Mouse (Mus musculus): Measurements from ENCODE around the gene 6430628N08Rik. TPM values are rescaled to one million over a fixed set of nuclear protein-coding genes. Genes with fewer than 3 reads are reported as not detected.
A peak's percentile ranks its signal among the peaks of the same experiment; 100 is the strongest.

6430628N08Rik gene
- total RNA-seq, 2 experiments from 2014 or later, result not detected

DNA sequence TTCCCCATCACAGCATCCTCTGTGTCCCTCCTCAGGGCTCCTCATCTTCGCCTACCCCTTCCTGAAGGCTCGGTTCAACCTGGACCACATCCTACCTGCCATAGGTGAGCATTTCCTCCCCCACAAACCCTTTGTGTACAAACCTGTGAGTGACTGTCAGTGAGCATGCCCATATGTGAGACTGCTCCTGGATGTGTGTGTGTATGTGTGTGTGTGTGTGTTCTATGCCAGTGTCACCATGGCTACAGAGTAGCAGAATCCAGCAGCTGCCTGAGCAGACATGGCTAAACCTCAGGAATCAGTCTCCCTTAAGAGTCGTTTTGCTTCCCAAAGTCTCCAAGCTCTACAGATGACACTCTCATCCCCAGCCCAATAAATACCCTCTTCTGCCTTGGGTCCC, 4.6 kb upstream of the 6430628N08Rik start:
- DNase-seq (ENCODE audit: low spot score), result no peak

GRCm38 (mm10) chr4:115886875-115887274, 3.6 kb upstream of the 6430628N08Rik start:
- DNase-seq (ENCODE audit: low spot score), result no peak

DNA sequence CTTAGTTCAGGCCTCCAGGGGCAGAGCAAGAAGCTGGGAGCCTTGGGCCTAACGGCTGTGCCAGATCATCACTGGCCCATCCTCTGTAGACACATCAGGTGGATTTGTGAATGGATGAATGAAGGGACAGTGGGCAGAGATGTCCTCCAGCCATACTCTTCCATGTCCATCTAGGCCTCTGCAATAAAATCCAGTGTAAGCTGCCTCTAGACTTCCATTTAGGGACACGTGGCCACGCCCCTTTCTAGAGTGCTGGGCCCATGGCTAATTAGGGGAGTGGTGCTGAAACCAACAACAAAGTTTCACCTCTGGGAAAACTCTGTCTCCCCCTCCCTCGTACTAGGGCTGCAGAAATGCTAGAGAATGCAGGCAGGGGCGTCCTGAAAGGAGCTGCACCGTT, 399 bp upstream of the 6430628N08Rik start:
- no peak for DNase-seq (ENCODE audit: low spot score)

DNA sequence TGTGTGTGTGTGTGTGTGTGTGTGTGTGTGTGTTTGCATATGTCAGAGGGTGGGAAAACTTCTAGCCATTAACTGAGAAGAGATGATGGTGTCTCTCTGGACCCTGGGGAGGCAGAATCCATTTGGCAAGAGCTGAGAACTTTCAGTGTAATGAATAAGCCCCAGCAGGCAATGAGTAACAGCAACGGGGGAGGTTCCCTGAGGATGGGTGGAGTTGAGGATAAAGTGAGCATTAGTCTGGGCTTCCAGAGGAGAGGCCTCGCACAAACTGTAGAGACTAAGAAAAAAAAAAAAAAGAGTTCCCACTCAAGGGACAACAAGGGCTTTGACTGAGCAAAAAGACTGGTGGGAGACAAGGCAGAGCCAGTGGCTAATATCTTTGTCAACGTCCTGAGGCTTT, 3.8 kb downstream of the 6430628N08Rik start:
- no peak for DNase-seq (ENCODE audit: low spot score)

DNA sequence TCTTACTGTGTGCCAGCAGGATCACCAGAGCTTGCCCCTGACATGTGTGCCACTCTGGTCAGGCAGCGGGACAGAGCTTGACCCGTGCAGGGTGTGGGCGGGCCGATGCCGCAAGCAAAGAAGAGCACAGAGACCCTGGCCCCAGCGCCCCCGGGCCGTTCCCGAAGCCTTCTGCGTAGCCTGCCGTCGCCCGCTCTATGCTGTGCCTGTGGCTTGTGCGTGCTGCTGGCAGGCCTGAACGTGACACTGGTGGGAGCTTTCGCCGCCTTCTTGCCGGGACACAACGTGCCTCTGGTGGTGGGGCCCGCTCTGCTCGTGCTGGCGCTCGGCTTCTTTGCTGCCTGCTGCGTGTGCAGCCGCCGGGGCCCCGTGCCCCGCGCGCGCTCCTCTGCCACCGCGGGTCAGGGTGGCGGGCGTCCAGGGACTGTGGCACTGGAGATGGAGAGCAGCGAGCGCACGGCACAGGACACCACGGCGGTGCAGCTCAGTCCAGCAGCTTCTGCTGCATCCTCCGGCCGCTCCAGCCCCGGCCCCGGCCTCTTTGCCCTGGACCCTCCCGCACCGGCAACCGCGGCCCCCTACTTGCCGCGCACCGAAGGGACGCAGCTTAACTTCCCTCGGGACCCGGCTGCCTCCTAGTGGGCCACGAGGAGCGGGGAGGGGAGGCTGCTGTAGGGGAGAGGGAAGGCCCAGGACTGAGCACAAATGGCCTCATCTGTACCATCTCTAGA, 7.6 kb downstream of the 6430628N08Rik start:
- DNase-seq (ENCODE audit: low spot score), result no peak

DNA sequence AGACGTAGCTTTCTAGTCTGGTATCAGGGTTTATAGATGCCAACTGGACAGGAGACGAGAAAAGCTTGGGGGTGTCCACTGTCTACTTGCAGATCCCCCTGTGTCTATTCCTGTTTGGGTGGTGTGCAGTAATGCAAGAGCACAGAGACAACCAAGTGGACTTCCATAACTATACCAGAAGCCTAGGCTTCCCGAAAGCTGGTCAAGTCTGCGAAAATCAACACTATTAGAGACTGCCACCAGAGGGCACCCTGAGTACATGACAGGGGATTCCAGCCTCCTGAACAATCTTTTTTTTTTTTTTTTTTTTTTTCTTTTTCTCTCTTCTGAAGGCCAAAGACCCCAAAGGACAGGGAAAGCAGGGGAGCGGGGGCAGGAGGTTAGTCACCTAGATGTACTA, 12.4 kb downstream of the 6430628N08Rik start:
- peak; percentile 65 for DNase-seq (ENCODE audit: low spot score)

GRCm38 (mm10) chr4:115904375-115904774, 13.9 kb downstream of the 6430628N08Rik start:
- DNase-seq (ENCODE audit: low spot score), result no peak

DNA sequence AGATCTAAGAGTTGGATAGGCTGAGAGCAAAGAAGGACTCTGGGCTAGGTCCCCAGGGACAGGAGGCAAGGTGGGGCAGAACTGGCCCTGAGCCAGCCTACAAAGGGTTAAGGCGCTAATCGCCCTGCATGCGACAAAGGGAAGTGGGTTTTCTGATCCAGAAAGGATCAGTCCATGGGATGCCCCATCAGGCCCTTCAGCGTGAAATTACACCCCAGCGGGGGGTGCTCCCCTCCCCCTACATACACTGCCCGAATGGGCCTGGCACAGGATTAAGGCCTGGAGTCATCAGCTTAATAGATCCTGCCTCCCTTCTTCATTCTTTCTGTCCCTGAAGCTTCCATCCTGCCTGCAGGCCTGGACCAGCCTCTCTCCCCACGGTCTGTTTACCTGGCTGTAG, 15.2 kb downstream of the 6430628N08Rik start:
- no peak for DNase-seq (ENCODE audit: low spot score)

GRCm38 (mm10) chr4:115906791-115907190, 16.3 kb downstream of the 6430628N08Rik start:
- DNase-seq (ENCODE audit: low spot score), result no peak

DNA sequence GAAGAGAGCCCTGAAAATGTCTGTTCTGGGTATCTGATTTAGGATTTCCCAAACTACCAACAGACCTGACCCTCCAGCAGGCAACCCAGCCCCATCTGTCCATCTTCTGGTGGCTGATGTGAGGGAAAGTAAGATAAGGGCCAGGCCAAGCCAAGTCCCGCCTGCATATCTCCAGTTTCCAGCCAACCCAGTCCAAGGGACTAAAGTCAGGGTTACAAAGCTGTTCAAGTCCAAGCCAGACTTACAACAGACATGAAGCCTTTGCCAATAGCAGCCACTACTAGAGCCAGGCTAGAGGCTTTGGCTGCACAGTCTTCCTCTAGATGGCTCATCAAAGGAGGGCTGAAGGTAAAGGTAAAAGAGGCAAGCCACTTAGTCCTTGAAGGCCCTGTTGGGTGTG, 17.5 kb downstream of the 6430628N08Rik start:
- DNase-seq (ENCODE audit: low spot score), result no peak

DNA sequence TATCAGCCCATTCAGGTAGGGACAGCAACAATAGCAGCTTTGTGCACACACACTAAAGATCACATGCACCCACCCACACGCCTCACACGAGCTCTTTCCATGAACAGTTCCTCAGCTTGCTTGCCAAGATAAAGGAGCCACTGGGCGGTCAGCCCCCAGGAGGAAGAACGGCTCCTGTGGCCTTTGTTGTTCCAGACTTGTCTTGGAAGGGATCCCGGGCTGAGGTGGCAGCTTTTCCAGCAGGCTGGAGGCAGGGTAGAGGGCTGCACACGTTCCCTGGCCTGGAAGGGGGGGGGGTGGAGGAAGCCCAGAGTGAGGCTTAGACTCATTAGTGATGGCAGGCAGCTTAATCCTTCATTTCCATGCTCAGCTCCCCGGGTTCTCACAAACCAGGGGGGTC, 18.2 kb downstream of the 6430628N08Rik start:
- no peak for DNase-seq (ENCODE audit: low spot score)

GRCm38 (mm10) chr4:115911586-115911985, 21.1 kb downstream of the 6430628N08Rik start:
- DNase-seq (ENCODE audit: low spot score), result no peak

- no peak for DNase-seq (ENCODE audit: low spot score)
These were observed 29.4 kb downstream of the 6430628N08Rik start for GRCm38 (mm10) chr4:115919911-115920310.

DNA sequence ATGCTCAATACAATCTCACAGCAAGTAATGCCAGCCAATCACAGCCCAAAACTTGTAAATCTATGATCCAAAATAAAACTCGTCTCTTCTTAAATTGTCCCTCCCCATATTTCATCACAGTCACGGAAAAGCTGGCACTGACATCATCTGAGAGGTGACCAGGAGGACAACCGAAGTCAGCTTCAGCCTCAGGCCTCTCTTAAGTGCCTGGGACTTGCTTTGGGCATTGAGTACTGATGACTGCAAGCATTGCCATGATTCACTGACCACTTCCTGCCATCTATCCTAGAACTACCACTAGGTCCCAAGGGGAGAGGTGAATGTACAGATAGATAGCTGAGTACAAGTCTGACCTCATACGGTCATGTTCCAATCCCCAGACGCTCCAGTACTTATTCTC, 32.2 kb downstream of the 6430628N08Rik start:
- no peak for DNase-seq (ENCODE audit: low spot score)

DNA sequence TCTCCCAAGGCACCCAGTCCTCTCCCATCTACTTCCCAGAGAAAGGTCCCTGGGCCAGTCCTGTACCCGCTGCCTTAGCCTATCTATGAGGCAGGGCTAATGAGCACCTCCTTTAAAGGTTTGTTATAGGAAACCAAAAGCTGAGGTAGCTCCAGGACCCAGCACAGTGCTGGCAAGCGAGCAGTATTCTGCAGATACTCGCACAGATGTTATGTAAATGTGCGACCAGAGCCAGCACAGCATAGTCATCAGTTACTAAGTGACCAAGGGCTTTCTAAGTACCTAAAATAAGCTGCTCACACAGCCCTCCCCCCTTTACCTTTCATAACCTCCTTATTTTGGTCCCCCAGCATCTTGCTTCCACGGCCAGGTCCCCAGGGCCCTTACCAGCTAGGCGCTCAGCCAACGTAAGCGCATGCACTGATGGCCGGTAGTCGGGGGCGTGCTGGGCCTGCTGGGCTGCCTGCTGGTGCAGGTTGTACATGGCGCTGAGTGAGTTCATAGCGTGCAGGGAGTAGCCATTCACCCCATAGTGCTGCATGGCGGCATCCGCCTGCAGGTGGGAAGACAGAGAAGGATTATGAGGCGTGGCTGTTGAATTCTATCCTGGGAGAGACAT, 32.9 kb downstream of the 6430628N08Rik start:
- no peak for DNase-seq (ENCODE audit: low spot score)

DNA sequence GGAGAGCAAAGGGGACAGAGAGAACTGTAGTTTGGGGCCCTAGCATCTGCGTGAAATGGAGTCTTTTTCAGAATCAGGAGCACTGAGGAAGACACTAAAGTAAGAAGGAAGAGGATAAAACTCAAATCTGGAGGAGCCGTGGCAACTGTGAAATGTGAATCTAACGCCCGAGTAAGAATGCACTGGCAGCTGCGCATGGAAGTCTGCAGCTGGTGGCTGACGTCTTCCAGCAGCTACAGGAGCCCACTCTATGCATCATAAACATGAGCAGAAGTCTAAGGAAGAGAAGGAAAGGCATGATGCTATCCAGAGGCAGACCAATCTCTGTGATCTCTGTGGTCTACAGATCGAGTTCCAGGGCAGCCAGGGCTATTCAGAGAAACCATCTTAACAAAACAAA, 37.2 kb downstream of the 6430628N08Rik start:
- no peak for DNase-seq (ENCODE audit: low spot score)

GRCm38 (mm10) chr4:115931556-115932088, 41.2 kb downstream of the 6430628N08Rik start:
- no peak for DNase-seq (ENCODE audit: low spot score)

GRCm38 (mm10) chr4:115935835-115936581, 45.5 kb downstream of the 6430628N08Rik start:
- no peak for DNase-seq (ENCODE audit: low spot score)

DNA sequence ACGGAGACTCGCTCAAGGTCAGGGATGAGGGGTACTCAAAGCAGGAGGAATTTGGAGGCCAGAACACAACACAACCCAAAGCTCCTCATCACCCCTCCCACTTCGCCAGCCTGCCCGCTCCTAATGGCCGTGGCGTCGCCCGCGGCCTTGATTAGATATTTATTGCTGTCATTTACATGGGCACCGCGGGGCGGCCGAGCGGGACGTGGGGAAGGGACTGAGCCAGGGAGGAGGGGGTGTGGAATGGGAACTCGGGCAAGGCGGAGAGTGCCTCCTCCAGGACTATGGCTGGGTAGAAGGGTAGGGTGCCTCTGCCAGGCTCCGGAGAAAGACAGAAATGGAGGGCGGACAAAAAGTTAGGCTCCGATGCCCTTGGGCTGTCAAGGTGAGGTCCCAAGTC, 46.2 kb downstream of the 6430628N08Rik start:
- no peak for DNase-seq (ENCODE audit: low spot score)

DNA sequence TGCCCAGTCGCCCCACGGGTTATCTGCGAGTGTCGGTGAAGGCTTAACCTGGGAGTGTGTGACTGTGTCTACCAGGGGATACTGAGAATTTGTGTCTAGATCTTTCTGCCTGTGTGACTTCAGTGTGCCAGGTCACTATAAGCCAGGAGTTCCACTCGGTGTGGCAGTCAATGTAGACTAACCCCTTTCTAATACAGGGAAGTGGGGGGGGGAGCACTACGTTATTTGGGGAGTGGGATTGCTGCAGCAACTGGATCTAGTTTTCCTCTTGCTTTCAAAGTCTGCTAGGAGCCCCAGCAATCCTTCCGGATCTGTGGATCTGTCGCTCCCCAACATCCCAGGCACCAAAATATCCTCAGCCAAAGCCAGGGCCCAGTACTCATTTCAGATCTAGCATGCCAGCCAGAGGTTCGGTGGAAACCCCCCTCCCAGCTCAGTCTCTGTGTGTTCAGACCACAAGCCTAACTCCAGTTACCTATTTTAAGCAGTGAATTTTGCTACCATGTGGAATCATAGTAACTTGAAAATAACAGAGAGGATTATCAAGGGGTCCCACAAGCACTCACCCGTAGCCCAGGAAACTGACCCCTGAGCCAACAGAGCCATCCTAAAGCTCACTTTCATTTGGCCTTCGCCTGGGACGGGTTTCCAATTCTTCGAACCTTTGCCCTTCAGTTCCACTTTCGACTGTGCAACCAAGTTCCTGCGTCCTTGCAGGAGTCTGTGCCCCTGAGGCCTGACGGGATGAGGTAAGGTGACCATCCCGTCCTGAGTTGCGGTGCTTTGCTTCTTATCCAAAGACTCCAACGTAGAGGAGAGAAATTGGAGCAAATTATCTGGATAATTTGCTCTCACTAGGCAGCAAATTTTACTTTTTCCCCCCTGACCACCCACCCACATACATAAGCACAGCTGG, 46.9 kb downstream of the 6430628N08Rik start:
- no peak for DNase-seq (ENCODE audit: low spot score)
